Mouse (Mus musculus) lung, adult 18-20 months (tissue): ENCODE results near the gene Bpifc.
"Not testable (repeated sequence)": the region's sequence is repeated elsewhere in the genome, so short reads cannot be mapped to it uniquely, and the experiment has no call there.

Experiments
- DNase-seq, 2 experiments: peaks; one replicate each; pipeline ENCODE4 v3.0.0; 2022; ENCODE audit warnings: mixed read lengths in 2 of 2

Gene Bpifc

DNA sequence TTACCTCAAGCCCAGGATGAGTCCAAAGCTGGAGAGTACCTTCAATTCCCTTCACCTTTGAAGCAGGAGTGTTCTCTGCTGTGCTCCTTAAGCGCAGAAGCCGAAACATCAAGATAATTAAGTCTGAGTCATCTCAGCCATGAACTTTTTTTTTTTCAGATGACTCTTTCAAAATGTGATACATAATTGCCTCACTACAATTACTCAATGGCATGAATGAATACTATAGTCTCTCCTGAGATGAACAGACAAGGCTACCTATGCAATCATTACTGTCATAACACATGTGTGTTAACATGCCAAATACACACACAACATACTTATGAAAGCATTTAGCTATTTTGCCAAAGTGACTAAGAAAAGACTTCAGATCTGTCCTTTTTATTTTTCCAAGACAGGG lies at the start of gene Bpifc:
Gene Bpifc, minus strand, starts transcription at position 115 of the 400 bp plus-strand sequence.
- no peak for DNase-seq

GRCm38 (mm10) chr10:86060267-86060666 lies 48.6 kb upstream of the Bpifc start:
- no peak for DNase-seq

GRCm38 (mm10) chr10:86057712-86058111 lies 46.0 kb upstream of the Bpifc start:
- no peak for DNase-seq

DNA sequence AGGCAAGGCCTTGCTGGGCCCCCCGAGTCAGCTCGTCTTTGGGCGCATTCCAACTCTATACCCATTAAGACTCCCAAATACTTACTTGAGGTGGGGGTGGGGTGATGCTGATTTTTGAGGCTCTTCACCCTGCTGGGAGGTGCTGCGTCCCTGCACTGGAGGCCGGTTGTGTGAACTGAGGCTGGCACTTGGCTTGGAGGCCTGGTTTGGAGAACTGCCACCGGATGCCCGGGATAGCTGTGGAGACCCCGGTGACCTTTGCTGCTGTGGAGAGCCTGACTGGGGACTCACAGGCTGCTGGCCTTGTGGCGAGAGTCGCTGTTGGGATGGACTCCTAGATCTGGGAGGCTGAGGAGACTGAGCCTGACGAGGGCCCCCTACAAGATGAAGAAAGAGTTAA lies 45.6 kb upstream of the Bpifc start:
- DNase-seq, result no peak

DNA sequence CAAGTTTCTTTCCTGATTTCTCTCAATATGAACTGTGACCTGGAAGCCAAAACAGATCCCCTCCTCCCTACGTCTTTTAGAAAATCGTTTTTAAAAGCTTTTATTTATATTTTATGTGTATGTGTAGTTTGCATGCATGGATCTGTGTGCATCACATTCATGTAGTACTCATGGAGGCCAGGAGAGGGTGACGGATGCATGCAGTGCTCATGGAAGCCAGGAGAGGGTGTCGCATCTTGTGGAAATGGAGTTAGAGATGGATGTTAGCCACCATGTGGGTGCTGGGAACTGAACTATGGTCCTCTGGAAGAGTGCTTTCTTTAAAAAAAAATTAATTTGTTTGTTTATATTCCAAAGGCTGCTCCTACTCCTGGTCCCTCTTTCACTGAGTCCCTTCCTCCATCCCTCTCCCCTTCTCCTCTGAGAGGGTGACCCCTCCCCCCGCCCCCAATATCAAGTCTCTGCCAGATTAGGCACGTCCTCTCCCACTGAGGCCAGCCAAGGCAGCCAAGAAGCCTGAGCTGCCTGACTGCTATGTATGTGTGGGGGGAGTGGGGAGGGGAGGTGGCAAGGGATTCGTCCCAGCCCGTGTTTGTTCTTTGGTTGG lies 44.7 kb upstream of the Bpifc start:
- DNase-seq, result no peak

DNA sequence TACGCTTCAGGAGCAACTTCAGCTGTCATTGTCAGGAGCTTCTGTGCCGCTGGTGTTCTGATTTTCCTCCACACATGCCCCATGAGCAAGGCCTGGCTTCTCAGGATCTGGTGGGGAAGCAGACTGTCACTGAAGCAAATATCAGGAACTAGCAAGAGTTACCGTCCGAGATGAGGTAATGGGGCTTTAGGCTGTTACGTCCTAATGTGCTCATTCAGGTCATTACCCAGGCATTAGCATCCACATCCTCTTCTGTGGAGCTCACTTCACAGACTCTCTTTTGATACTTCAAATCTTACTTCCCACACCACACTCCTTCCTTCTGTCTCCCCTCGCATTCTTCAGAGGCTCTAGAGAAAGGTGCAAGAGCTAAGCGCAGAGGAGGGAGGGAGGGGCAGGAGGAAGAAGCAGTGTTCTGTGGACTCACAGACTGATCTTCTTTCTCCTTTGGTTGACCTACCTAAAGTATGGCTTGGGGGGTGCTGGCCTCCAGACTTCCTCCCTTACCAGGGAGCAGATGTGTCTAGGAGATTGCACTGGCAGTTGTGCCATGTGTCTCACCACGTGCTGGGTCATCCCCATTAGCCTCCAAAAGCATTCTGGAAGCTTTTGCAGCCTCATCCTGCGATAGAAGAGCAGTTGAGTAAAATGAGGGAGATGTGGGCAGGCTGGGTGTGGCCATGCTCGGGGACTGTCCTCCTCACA lies 41.3 kb upstream of the Bpifc start:
- DNase-seq, result no peak

DNA sequence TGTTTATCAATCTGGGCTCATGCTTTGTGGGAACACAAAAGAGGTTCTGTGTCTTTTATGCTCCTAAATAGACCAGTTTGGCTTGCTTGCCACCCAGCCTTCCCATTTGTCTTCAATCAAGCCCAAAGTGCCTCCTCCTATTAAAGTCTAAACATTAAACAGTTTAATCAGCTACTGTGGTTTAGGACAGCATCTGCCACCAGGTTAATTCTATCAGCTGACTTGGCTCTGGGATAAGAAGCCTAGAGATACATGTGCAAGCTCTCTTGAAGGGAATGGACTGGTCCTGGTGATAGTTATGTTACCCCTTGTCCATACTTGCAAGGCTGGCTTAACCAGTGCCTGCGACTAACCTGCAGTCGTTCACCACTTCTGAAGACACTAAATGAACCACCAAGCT lies 38.8 kb upstream of the Bpifc start:
- no peak for DNase-seq

- DNase-seq, result no peak
These were observed 36.1 kb upstream of the Bpifc start for GRCm38 (mm10) chr10:86047786-86048185.

- DNase-seq, result no peak
These were observed 34.7 kb upstream of the Bpifc start for GRCm38 (mm10) chr10:86046371-86046770.

DNA sequence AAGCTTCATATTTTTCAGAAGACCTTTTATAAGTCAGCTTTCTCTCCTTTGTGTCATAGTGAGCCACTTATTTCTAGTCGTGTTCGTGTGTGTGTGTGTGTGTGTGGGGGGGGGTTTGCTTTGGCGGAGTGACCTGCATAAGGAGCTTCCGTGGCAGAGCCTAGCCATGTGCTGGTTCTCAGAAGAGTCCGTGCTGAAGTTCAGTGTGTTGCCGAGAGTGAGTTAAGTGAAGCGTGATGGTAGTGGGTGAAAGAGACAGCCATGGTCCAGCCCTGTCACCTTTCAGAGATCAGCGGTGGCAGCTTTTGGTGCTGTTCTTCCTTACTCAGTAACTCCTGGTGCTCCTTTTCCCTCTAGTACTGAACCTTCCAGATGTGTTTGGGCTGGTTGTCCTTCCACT lies 32.4 kb upstream of the Bpifc start:
- DNase-seq, result no peak

DNA sequence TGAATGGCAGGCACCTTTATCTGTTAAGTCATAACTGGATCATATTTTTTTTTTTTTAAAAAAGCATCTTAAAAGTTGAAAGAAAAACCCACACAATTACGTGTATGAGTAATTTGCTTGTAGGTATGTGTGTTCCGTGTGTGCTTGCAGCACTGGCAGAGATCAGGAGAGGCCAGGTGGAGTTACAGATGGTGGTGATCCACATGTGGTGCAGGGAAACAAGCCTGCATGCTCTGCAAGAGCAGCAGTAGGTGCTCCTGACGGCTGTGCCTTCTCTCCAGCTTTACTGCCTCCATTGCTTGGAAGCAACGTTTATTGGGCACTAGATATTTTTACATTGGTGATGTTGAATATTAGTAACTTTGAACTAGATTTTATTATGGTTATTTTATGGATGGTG lies 32.0 kb upstream of the Bpifc start:
- DNase-seq, result no peak

GRCm38 (mm10) chr10:86034007-86034728 lies 22.5 kb upstream of the Bpifc start:
- DNase-seq, result no peak

DNA sequence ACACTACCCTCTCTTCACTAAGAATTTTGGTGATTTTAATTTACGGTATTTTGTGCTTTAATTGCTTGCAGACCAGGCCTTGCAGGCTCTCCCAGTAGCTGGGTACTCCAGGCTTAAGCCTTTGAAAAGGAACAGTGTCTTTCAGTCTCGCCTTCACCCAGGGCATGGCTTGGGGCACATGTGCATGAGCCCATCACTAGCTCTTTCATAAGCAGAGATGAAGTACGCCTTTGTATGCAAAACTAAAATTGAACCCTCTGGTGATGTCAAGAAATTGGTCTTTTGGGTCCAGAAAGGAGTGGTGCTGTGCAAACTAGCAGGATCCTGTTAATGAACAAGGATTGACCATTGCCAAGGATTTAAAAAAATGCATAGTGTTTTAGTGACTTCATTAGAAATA lies 20.8 kb upstream of the Bpifc start:
- no peak for DNase-seq

DNA sequence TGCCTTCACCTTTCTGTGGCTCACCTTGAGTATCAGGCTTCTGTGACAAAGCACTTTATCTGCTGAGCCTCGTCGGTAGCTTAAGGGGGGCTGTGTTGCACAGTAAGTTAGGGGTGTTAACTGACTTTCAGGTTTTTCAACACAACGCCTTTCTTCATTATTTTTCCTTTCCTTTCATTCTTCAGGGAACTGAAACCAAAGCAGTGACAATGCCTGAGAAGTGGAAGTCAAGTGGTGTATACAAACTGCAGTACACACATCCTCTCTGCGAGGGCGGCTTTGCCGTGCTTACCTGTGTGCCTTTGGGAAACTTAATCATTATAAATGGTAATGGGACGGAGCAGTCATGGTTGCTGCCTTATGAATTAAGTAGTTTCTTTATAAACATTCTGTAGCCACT lies 19.0 kb upstream of the Bpifc start:
- no peak for DNase-seq

- DNase-seq, result not testable (repeated sequence)
These were observed 15.1 kb upstream of the Bpifc start for GRCm38 (mm10) chr10:86026807-86027206.

- DNase-seq, result no peak
These were observed 14.7 kb upstream of the Bpifc start for GRCm38 (mm10) chr10:86026354-86026753.

DNA sequence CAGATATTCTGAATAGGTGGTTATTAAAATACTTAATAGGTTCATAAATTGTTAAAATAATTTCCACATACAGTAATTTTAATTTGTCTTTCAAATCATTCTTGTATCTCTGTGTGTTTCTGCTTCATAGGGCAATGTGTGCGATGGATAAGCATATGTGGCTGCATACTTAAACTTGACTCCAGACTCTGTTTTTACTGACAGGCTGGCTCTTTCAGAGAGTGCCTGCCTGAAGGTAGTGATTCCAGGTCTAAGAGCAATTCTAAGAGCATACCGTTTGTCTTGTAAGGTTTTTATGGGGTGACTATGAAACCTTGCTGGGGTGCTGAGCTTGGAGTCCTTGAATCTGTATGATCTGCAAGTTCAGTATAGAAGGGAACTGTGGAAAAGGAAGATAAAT lies 14.2 kb upstream of the Bpifc start:
- no peak for DNase-seq

- no peak for DNase-seq
These were observed 11.5 kb upstream of the Bpifc start for GRCm38 (mm10) chr10:86023149-86023548.

DNA sequence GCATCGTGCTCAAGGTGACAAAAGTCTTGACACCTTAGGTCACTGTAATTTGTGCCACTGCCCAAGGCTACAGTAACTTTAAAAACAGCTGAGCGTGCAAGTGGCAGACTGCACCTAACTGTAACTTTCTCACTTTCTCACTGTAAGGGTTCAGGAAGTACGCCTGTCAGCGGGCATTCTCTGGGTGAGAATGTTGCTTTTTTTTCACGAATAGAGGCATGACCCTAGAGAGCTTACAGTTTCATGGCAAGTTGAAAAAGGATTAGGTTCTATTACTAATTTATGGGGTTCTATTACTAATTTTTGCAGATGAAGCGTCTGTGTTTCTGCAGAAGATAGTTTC lies 10.8 kb upstream of the Bpifc start:
- DNase-seq, result no peak

DNA sequence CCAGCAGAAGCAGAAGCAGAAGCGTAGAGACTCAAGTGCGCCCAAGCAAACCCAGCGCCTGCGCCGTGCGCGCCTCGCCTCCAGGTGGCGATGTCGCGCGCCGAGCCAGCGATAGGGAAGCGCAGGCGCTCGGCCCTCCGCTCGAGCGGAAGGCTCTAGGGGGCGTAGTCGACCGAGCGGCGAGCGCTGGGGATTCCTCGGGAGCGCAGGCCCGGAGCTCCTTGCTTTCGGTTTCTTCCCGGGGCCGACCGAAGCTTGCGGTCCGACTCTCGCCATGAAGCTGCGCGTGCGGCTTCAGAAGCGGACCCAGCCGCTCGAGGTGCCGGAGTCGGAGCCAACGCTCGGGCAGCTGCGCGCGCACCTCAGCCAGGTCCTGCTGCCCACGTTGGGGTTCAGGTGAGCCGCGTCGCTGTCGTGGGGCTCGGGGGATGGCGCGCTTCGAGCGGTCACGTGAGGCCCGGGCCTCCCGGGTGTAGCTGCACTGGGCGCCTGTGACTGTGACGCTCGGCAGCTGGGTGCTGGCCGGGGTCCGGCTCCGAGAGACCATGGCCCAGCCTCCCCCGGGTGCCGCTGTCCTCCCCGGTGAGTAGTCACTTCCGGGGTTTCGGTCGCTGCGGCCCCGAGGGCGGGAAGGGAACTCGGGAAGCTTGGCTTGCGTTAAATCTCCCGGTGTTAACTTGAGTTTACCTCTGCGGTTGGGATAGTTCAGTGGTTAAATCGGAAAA lies 10.2 kb upstream of the Bpifc start, which contains the start of gene Fbxo7:
Gene Fbxo7, plus strand, starts transcription at position 224 of the 725 bp plus-strand sequence.
- DNase-seq, result peak; percentile 87 to 91

GRCm38 (mm10) chr10:86021408-86021748 lies 9.7 kb upstream of the Bpifc start:
- no peak for DNase-seq

- no peak for DNase-seq
These were observed 7.1 kb upstream of the Bpifc start for GRCm38 (mm10) chr10:86018813-86019212.

GRCm38 (mm10) chr10:86017781-86018180 lies 6.1 kb upstream of the Bpifc start:
- DNase-seq, result no peak

DNA sequence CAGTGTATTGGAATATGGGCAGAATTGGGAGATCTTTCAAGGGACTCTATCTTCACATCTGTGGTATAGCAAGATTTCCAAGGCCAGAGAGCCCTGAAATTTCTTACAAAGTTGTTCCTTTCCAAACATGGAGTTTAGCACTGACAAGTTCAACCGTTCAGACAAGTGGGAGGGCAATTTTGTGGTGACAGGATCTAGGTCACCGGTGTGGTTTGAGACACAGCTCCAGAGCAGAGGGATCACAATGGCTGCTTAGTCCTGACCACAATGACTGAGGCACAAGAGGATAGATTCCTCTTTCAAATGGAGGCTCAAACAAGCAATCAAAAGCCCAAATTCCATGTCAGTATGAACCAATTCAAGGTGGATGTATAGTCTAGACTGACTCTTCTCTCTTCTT lies 523 bp downstream of the Bpifc start:
- no peak for DNase-seq
